Mouse (Mus musculus) frontal cortex, adult 2 months (tissue): Measurements from ENCODE around the gene Dus4l. TPM values are rescaled to one million over a fixed set of nuclear protein-coding genes. Genes with fewer than 3 reads are reported as not detected.

Experiments
- DNase-seq, 2 experiments: peaks; one replicate each; pipeline ENCODE4 v3.0.0; 2022; ENCODE audit warnings: low spot score in 1 of 2; ENCODE audit errors: extremely low spot score in 1 of 2
- polyA plus RNA-seq: library from polyadenylated mRNA; depleted of rRNA; stranded (reverse); fragments of >200 nt; gene quantifications from 2 replicates; pipeline ENCODE4 v1.2.3, GENCODE M21; 2012; rRNA removed

The Dus4l gene
- polyA plus RNA-seq, 1 experiment, result 8.4 TPM

DNA sequence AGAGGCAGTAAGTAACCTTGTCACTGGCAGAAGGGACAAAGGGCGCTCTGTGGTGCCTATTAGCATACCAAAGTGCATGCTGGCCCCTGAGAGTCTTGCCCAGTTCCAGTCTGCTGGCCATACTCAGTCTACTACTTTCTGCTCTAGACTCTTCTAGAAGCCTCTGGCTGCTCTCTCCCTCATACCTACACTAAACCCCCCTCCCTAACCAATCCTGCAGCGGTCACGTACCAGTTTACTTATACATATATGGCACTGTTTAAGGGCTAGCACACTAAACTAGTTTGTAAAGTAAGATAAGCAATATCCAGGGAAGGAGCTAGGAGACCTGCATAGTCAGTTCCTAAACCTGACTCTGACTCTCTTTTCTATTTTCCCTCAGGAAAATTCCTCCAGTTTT lies 60.3 kb downstream of the Dus4l start:
- no peak for DNase-seq

DNA sequence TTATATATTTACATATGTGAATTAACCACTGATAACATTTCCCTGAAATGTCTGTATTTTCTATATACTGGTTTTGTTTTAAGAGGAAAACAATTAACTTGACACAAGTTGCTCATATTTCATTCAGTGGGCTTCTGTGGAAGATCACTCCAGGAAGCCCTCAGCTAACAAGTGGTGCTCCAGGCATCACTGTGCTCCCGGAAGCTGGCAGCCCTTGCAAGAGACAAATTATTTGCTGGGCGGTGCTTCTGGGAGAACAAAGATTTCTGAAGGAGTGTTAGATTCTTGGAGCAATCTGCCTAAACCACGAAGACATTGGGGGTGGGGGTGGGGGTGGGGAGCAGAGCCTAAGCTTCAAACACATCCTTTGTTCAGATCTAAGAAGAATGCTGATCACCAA lies 62.6 kb downstream of the Dus4l start:
- no peak for DNase-seq

Other genes starting within 250 kb of the Dus4l start
- 11.0 and 11.5 TPM in 2 replicates for gene Cbll1, start 155.2 kb downstream of the Dus4l start, polyA plus RNA-seq
- 1.5 and 2.4 TPM in 2 replicates for gene Slc26a4, start 94.9 kb downstream of the Dus4l start, polyA plus RNA-seq
- 34.0 and 37.4 TPM in 2 replicates for gene Bcap29, start 20.2 kb downstream of the Dus4l start, polyA plus RNA-seq
- 26.1 and 28.8 TPM in 2 replicates for gene Cog5, start within 50 bp of the Dus4l start, polyA plus RNA-seq
- gene Gpr22, start 59.1 kb upstream of the Dus4l start, polyA plus RNA-seq, result 18.7 and 23.2 TPM in 2 replicates